8 mouse cellular contexts compared by ENCODE assay signal in the genomic region with DNA sequence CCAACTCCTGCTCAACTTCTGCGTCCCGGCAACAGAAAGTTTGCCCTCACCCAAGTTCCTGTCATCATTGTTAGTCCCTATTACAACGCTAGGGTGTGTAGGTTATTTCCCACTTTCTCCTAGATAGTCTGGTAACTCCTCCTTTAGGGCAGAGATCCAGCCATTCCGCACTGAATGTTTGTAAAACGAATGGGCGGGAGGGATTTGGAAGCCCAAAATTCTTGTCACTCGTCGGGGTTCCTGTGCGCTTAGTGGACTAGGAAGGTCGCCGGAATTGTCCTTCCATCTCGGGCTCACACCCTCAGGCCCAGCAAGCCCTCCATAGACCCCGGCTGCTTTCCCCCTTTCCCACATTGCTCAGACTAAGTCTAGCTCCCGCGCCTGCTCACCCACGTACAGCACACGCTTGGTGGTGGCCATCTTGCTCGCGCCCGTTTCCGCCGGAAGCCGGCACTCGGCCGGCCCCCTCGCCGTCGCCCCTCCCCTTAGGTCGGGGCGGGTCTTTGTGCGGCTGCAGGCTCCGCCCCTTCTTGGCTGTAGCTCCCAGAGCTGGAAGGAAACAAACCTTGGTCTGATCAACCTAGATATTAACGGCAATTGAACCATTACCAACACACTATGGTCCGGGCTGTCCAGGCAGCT. TPM values are rescaled to one million over a fixed set of nuclear protein-coding genes. Genes with fewer than 3 reads are reported as not detected.
DNase-seq lines count a peak whose midpoint lies in the region; ATAC-seq and TF ChIP-seq lines count a peak whose summit lies in the region.

A gene (minus strand): TSS at position 439 of the 642 bp plus-strand sequence.

- 0 out of 2 replicates have a peak, but pooled peaks cover 6% of the 10 kb centered on the region for H3K27me3 ChIP-seq in heart, embryonic 12.5 days (replicated peaks)
- H3K27me3 ChIP-seq in kidney, postnatal 0 days (ENCODE audit: insufficient read depth, low read length), result no peaks in the 10 kb centered on the region
- H3K27me3 ChIP-seq in liver, embryonic 14.5 days (ENCODE audit: control insufficient read depth, insufficient read depth, low read length), result no peaks in the 10 kb centered on the region
- H3K27me3 ChIP-seq in neural tube, embryonic 11.5 days (ENCODE audit: control insufficient read depth, insufficient read depth, low read length), result no peaks in the 10 kb centered on the region
- no peaks in the 10 kb centered on the region for H3K27me3 ChIP-seq in stomach, postnatal 0 days (ENCODE audit: control insufficient read depth, insufficient read depth, low read length)

- H3K4me1 ChIP-seq in heart, embryonic 12.5 days (replicated peaks), result peaks cover 14% of the 10 kb centered on the region
- peaks cover 10% of the 10 kb centered on the region for H3K4me1 ChIP-seq in kidney, postnatal 0 days (replicated peaks; ENCODE audit: insufficient read depth, low read length)
- H3K4me1 ChIP-seq in liver, embryonic 14.5 days (replicated peaks; ENCODE audit: control insufficient read depth in 2 of 2, insufficient read depth in 2 of 2, low read length in 1 of 2), result peaks cover 5 to 11% of the 10 kb centered on the region in 2 experiments
- H3K4me1 ChIP-seq in neural tube, embryonic 11.5 days (ENCODE audit: control insufficient read depth, insufficient read depth, low read length), result peaks cover 10% of the 10 kb centered on the region; the same call in 1 of the 2 replicates
- H3K4me1 ChIP-seq in stomach, postnatal 0 days (replicated peaks; ENCODE audit: control insufficient read depth, insufficient read depth), result 0 out of 2 replicates have a peak, but pooled peaks cover 5% of the 10 kb centered on the region

- H3K9ac ChIP-seq in heart, embryonic 12.5 days, result peak within 1 kb of the TSS; percentile 65
- H3K9ac ChIP-seq in kidney, postnatal 0 days (ENCODE audit: low read depth, low read length), result peak within 1 kb of the TSS; percentile 69
- peak within 1 kb of the TSS; percentile 66 for H3K9ac ChIP-seq in liver, embryonic 14.5 days (replicated peaks)
- H3K9ac ChIP-seq in neural tube, embryonic 11.5 days (ENCODE audit: low read length), result peak within 1 kb of the TSS; percentile 61
- peak within 1 kb of the TSS; percentile 69 for H3K9ac ChIP-seq in stomach, postnatal 0 days (ENCODE audit: low read length)

- H3K27ac ChIP-seq in heart, embryonic 12.5 days (ENCODE audit: poor library complexity, severe bottlenecking), result peak within 1 kb of the TSS; percentile 65
- H3K27ac ChIP-seq in kidney, postnatal 0 days, result peak within 1 kb of the TSS; percentile 92
- H3K27ac ChIP-seq in liver, embryonic 14.5 days, result peak within 1 kb of the TSS; percentile 4
- H3K27ac ChIP-seq in neural tube, embryonic 11.5 days (ENCODE audit: low read depth, low read length), result no peak within 1 kb of the TSS
- H3K27ac ChIP-seq in stomach, postnatal 0 days (replicated peaks), result peak within 1 kb of the TSS; percentile 89

- DNase-seq in CD4-positive, CD25-positive, alpha-beta regulatory T cell, adult 2 months (ENCODE audit: low read depth, low spot score), result peak; percentile 94
- DNase-seq in brain, embryonic 18.5 days (ENCODE audit: low read depth, low spot score), result peak; percentile 66
- peak; percentile 97 for DNase-seq in kidney, postnatal 0 days (ENCODE audit: low spot score)
- peak; percentile 68 to 77 (median 75) for DNase-seq in liver, embryonic 14.5 days (ENCODE audit: low read depth in 3 of 3, low spot score in 3 of 3)
- peak; percentile 93 for DNase-seq in neural tube, embryonic 11.5 days (ENCODE audit: low spot score)
- DNase-seq in stomach, postnatal 0 days (ENCODE audit: low spot score), result peak; percentile 95

- ATAC-seq in erythroid progenitor cell, adult 5-6 weeks (replicated peaks; ENCODE audit: low FRiP score, poor library complexity, severe bottlenecking), result peak; percentile 100
- peak; percentile 94 for ATAC-seq in heart, embryonic 12.5 days (ENCODE audit: insufficient number of reproducible peaks, low FRiP score)
- peak; percentile 99 for ATAC-seq in kidney, postnatal 0 days (replicated peaks; ENCODE audit: low FRiP score, low read depth)
- peak; percentile 96 for ATAC-seq in liver, embryonic 14.5 days (ENCODE audit: insufficient read depth)
- peak; percentile 93 for ATAC-seq in neural tube, embryonic 11.5 days (ENCODE audit: insufficient read depth, low FRiP score, low TSS enrichment)
- peak; percentile 99 for ATAC-seq in stomach, postnatal 0 days (ENCODE audit: low FRiP score, low TSS enrichment)

- peak; percentile 48; the same call in 1 of the 2 replicates for TF ChIP-seq CTCF in kidney, postnatal 0 days (IDR thresholded peaks at IDR 0.05; ENCODE audit: low read depth)
- 0 out of 2 replicates have a peak, but pooled peaks have one; percentile 16 for TF ChIP-seq CTCF in liver, embryonic 14.5 days (IDR thresholded peaks at IDR 0.05; ENCODE audit: low read depth)
- TF ChIP-seq CTCF in stomach, postnatal 0 days (IDR thresholded peaks at IDR 0.05; ENCODE audit: low read depth), result peak; percentile 56

- no peaks in the 10 kb centered on the region for H3K9me3 ChIP-seq in heart, embryonic 12.5 days (replicated peaks)
- H3K9me3 ChIP-seq in kidney, postnatal 0 days (replicated peaks; ENCODE audit: low read length), result no peaks in the 10 kb centered on the region
- H3K9me3 ChIP-seq in liver, embryonic 14.5 days (ENCODE audit: control insufficient read depth, low read length), result no peaks in the 10 kb centered on the region
- H3K9me3 ChIP-seq in neural tube, embryonic 11.5 days (ENCODE audit: control insufficient read depth, low read length), result no peaks in the 10 kb centered on the region
- H3K9me3 ChIP-seq in stomach, postnatal 0 days (ENCODE audit: control insufficient read depth, low read length), result no peaks in the 10 kb centered on the region

- H3K36me3 ChIP-seq in heart, embryonic 12.5 days, result peaks cover 25% of the 10 kb centered on the region
- H3K36me3 ChIP-seq in kidney, postnatal 0 days (ENCODE audit: insufficient read depth, low read length), result peaks cover 18% of the 10 kb centered on the region
- H3K36me3 ChIP-seq in liver, embryonic 14.5 days (replicated peaks; ENCODE audit: control insufficient read depth, insufficient read depth, low read depth), result peaks cover 5% of the 10 kb centered on the region
- H3K36me3 ChIP-seq in neural tube, embryonic 11.5 days (ENCODE audit: control insufficient read depth, insufficient read depth, low read length), result peaks cover 2% of the 10 kb centered on the region
- H3K36me3 ChIP-seq in stomach, postnatal 0 days (ENCODE audit: control insufficient read depth, insufficient read depth, low read length), result peaks cover 8% of the 10 kb centered on the region

- peak within 1 kb of the TSS; percentile 93 for H3K4me2 ChIP-seq in heart, embryonic 12.5 days
- H3K4me2 ChIP-seq in kidney, postnatal 0 days (ENCODE audit: low read length), result peak within 1 kb of the TSS; percentile 93
- peak within 1 kb of the TSS; percentile 90 for H3K4me2 ChIP-seq in liver, embryonic 14.5 days (ENCODE audit: low read depth)
- peak within 1 kb of the TSS; percentile 63 for H3K4me2 ChIP-seq in neural tube, embryonic 11.5 days (ENCODE audit: low read depth)
- H3K4me2 ChIP-seq in stomach, postnatal 0 days (replicated peaks; ENCODE audit: low read depth), result peak within 1 kb of the TSS; percentile 83

- WGBS in heart, embryonic 12.5 days, result under 1% methylated on average over 34 of the region's 34 CpGs
- WGBS in kidney, postnatal 0 days, result 1% methylated on average over 34 of the region's 34 CpGs
- WGBS in liver, embryonic 14.5 days (ENCODE audit: insufficient replicate concordance), result under 1% methylated on average over 34 of the region's 34 CpGs
- 1% methylated on average over 34 of the region's 34 CpGs for WGBS in neural tube, embryonic 11.5 days
- WGBS in stomach, postnatal 0 days, result under 1% methylated on average over 34 of the region's 34 CpGs

- peak within 1 kb of the TSS; percentile 62 for H3K4me3 ChIP-seq in heart, embryonic 12.5 days
- peak within 1 kb of the TSS; percentile 72 for H3K4me3 ChIP-seq in kidney, postnatal 0 days (replicated peaks; ENCODE audit: low read depth, low read length)
- peak within 1 kb of the TSS; percentile 89 to 90 for H3K4me3 ChIP-seq in liver, embryonic 14.5 days (ENCODE audit: insufficient read depth in 1 of 2, low read depth in 2 of 2, low read length in 2 of 2)
- peak within 1 kb of the TSS; percentile 44 for H3K4me3 ChIP-seq in neural tube, embryonic 11.5 days (ENCODE audit: low read depth, low read length)
- peak within 1 kb of the TSS; percentile 66 for H3K4me3 ChIP-seq in stomach, postnatal 0 days (ENCODE audit: low read depth, low read length)

- TF ChIP-seq EP300 in liver, embryonic 14.5 days (IDR thresholded peaks at IDR 0.05; ENCODE audit: low read depth), result no peak
- TF ChIP-seq EP300 in stomach, postnatal 0 days (optimal IDR thresholded peaks at IDR 0.05), result no peak

RNA-seq across cellular contexts. Expression of the gene that starts here (rescaled TPM):
- 3.8 and 6.5 TPM in 2 replicates for total RNA-seq in erythroid progenitor cell, adult 5-6 weeks (2015; ENCODE audit: low replicate concordance)
- total RNA-seq in erythroid progenitor cell, adult 5-6 weeks (2017; ENCODE audit: low replicate concordance), result 1.7 and 7.4 TPM in 2 replicates
- polyA plus RNA-seq in heart, embryonic 12.5 days (2016; fragmentation: Nextera tagmentation; extraction: Ambion mirVana), result 54.0 and 59.3 TPM in 2 replicates
- 76.9 and 82.8 TPM in 2 replicates for polyA plus RNA-seq in kidney, postnatal 0 days (2015; fragmentation: Nextera tagmentation; extraction: Ambion mirVana)
- polyA plus RNA-seq in liver, embryonic 14.5 days (2012; rRNA removed), result 16.1 and 21.5 TPM in 2 replicates
- 38.2 and 39.5 TPM in 2 replicates for polyA plus RNA-seq in liver, embryonic 14.5 days (2014; fragmentation: Nextera tagmentation; extraction: Ambion mirVana)
- 98.6 and 103 TPM in 2 replicates for polyA plus RNA-seq in neural tube, embryonic 11.5 days (2014; fragmentation: Nextera tagmentation; extraction: Ambion mirVana)
- polyA plus RNA-seq in stomach, postnatal 0 days (2015; fragmentation: Nextera tagmentation; extraction: Ambion mirVana), result 47.2 and 48.9 TPM in 2 replicates
